Mouse (Mus musculus): ENCODE measurements around the gene Lgr4. TPM values are rescaled to one million over a fixed set of nuclear protein-coding genes. Genes with fewer than 3 reads are reported as not detected.

Lgr4 gene
- polyA plus RNA-seq, 1 experiment from 2014 or later, result 39.0 TPM

- no peak overlapping the region for H3K27ac ChIP-seq (ENCODE audit: low read length)
- no peaks in the 10 kb centered on the region for H3K9me3 ChIP-seq (ENCODE audit: control insufficient read depth, low read depth, low read length)
- H3K4me2 ChIP-seq (replicated peaks; ENCODE audit: low read depth, low read length), result no peak overlapping the region
- peak; percentile 43; the same call in 1 of the 2 replicates for ATAC-seq (ENCODE audit: insufficient number of reproducible peaks, insufficient read depth, low FRiP score, low read depth)
- H3K4me1 ChIP-seq (ENCODE audit: control insufficient read depth, insufficient read depth, low read length), result peaks cover 20% of the 10 kb centered on the region
- WGBS, result 83% methylated on average over 4 of the region's 4 CpGs
- no peak overlapping the region for H3K4me3 ChIP-seq (ENCODE audit: low read depth, low read length)
- H3K9ac ChIP-seq (replicated peaks; ENCODE audit: low read depth, low read length), result no peak overlapping the region
- H3K36me3 ChIP-seq (ENCODE audit: control insufficient read depth, insufficient read depth, low read length), result no peaks in the 10 kb centered on the region
- no peaks in the 10 kb centered on the region for H3K27me3 ChIP-seq (ENCODE audit: control insufficient read depth, insufficient read depth, low read length)
These were observed 9.5 kb downstream of the Lgr4 start for GRCm38 (mm10) chr2:109926984-109927383.

- WGBS, result 84% methylated on average over 7 of the region's 7 CpGs
- peaks cover 25% of the 10 kb centered on the region for H3K4me1 ChIP-seq (ENCODE audit: control insufficient read depth, insufficient read depth, low read length)
- H3K4me3 ChIP-seq (ENCODE audit: low read depth, low read length), result no peak overlapping the region
- no peaks in the 10 kb centered on the region for H3K36me3 ChIP-seq (ENCODE audit: control insufficient read depth, insufficient read depth, low read length)
- H3K27ac ChIP-seq (ENCODE audit: low read length), result no peak overlapping the region
- no peaks in the 10 kb centered on the region for H3K27me3 ChIP-seq (ENCODE audit: control insufficient read depth, insufficient read depth, low read length)
- no peak overlapping the region for H3K9ac ChIP-seq (replicated peaks; ENCODE audit: low read depth, low read length)
- no peak for ATAC-seq (ENCODE audit: insufficient number of reproducible peaks, insufficient read depth, low FRiP score, low read depth)
- no peaks in the 10 kb centered on the region for H3K9me3 ChIP-seq (ENCODE audit: control insufficient read depth, low read depth, low read length)
- no peak overlapping the region for H3K4me2 ChIP-seq (replicated peaks; ENCODE audit: low read depth, low read length)
These were observed 10.0 kb downstream of the Lgr4 start for GRCm38 (mm10) chr2:109927446-109927845.

GRCm38 (mm10) chr2:109927876-109928275 lies 10.4 kb downstream of the Lgr4 start:
- Histone ChIP-seq H3K4me2 (replicated peaks; ENCODE audit: low read depth, low read length) (no peak overlapping the region), H3K4me1 (ENCODE audit: control insufficient read depth, insufficient read depth, low read length) (peaks cover 29% of the 10 kb centered on the region), H3K4me3 (ENCODE audit: low read depth, low read length) (no peak overlapping the region), H3K36me3 (ENCODE audit: control insufficient read depth, insufficient read depth, low read length) (no peaks in the 10 kb centered on the region), H3K27ac (ENCODE audit: low read length) (no peak overlapping the region; the same call in 1 of the 2 replicates), H3K9ac (replicated peaks; ENCODE audit: low read depth, low read length) (no peak overlapping the region), H3K9me3 (ENCODE audit: control insufficient read depth, low read depth, low read length) (no peaks in the 10 kb centered on the region), H3K27me3 (ENCODE audit: control insufficient read depth, insufficient read depth, low read length) (no peaks in the 10 kb centered on the region)
- no peak for ATAC-seq (ENCODE audit: insufficient number of reproducible peaks, insufficient read depth, low FRiP score, low read depth)

GRCm38 (mm10) chr2:109928791-109929190 lies 11.3 kb downstream of the Lgr4 start:
- Histone ChIP-seq H3K27ac (ENCODE audit: low read length) (no peak overlapping the region; the same call in 1 of the 2 replicates), H3K4me3 (ENCODE audit: low read depth, low read length) (no peak overlapping the region), H3K36me3 (ENCODE audit: control insufficient read depth, insufficient read depth, low read length) (no peaks in the 10 kb centered on the region; the same call in 1 of the 2 replicates), H3K9ac (replicated peaks; ENCODE audit: low read depth, low read length) (no peak overlapping the region), H3K27me3 (ENCODE audit: control insufficient read depth, insufficient read depth, low read length) (no peaks in the 10 kb centered on the region), H3K9me3 (ENCODE audit: control insufficient read depth, low read depth, low read length) (no peaks in the 10 kb centered on the region), H3K4me1 (ENCODE audit: control insufficient read depth, insufficient read depth, low read length) (peaks cover 38% of the 10 kb centered on the region), H3K4me2 (replicated peaks; ENCODE audit: low read depth, low read length) (0 out of 2 replicates have a peak overlapping the region, but pooled peaks have one; percentile 1)
- 23% methylated on average over 4 of the region's 4 CpGs for WGBS
- ATAC-seq (ENCODE audit: insufficient number of reproducible peaks, insufficient read depth, low FRiP score, low read depth), result peak; percentile 30; the same call in 1 of the 2 replicates

- ATAC-seq (ENCODE audit: insufficient number of reproducible peaks, insufficient read depth, low FRiP score, low read depth), result no peak
- Histone ChIP-seq H3K4me1 (ENCODE audit: control insufficient read depth, insufficient read depth, low read length) (peaks cover 41% of the 10 kb centered on the region), H3K9me3 (ENCODE audit: control insufficient read depth, low read depth, low read length) (no peaks in the 10 kb centered on the region), H3K9ac (replicated peaks; ENCODE audit: low read depth, low read length) (no peak overlapping the region), H3K27me3 (ENCODE audit: control insufficient read depth, insufficient read depth, low read length) (no peaks in the 10 kb centered on the region), H3K4me3 (ENCODE audit: low read depth, low read length) (no peak overlapping the region), H3K36me3 (ENCODE audit: control insufficient read depth, insufficient read depth, low read length) (no peaks in the 10 kb centered on the region; the same call in 1 of the 2 replicates), H3K4me2 (replicated peaks; ENCODE audit: low read depth, low read length) (0 out of 2 replicates have a peak overlapping the region, but pooled peaks have one; percentile 1), H3K27ac (ENCODE audit: low read length) (peak overlapping the region; percentile 22; the same call in 1 of the 2 replicates)
- 36% methylated on average over 3 of the region's 3 CpGs for WGBS
These were observed 11.8 kb downstream of the Lgr4 start for GRCm38 (mm10) chr2:109929256-109929655.

- H3K9me3 ChIP-seq (ENCODE audit: control insufficient read depth, low read depth, low read length), result no peaks in the 10 kb centered on the region
- H3K4me1 ChIP-seq (ENCODE audit: control insufficient read depth, insufficient read depth, low read length), result peaks cover 41% of the 10 kb centered on the region
- H3K27me3 ChIP-seq (ENCODE audit: control insufficient read depth, insufficient read depth, low read length), result no peaks in the 10 kb centered on the region
- H3K36me3 ChIP-seq (ENCODE audit: control insufficient read depth, insufficient read depth, low read length), result no peaks in the 10 kb centered on the region; the same call in 1 of the 2 replicates
- no peak overlapping the region for H3K4me3 ChIP-seq (ENCODE audit: low read depth, low read length)
- H3K4me2 ChIP-seq (replicated peaks; ENCODE audit: low read depth, low read length), result no peak overlapping the region
- no peak overlapping the region for H3K27ac ChIP-seq (ENCODE audit: low read length)
- 91% methylated on average over 5 of the region's 5 CpGs for WGBS
- no peak overlapping the region for H3K9ac ChIP-seq (replicated peaks; ENCODE audit: low read depth, low read length)
- no peak for ATAC-seq (ENCODE audit: insufficient number of reproducible peaks, insufficient read depth, low FRiP score, low read depth)
These were observed 12.9 kb downstream of the Lgr4 start for GRCm38 (mm10) chr2:109930366-109930765.

GRCm38 (mm10) chr2:109930771-109931170 lies 13.3 kb downstream of the Lgr4 start:
- H3K4me3 ChIP-seq (ENCODE audit: low read depth, low read length), result no peak overlapping the region
- no peaks in the 10 kb centered on the region for H3K27me3 ChIP-seq (ENCODE audit: control insufficient read depth, insufficient read depth, low read length)
- H3K4me1 ChIP-seq (ENCODE audit: control insufficient read depth, insufficient read depth, low read length), result peaks cover 43% of the 10 kb centered on the region
- H3K36me3 ChIP-seq (ENCODE audit: control insufficient read depth, insufficient read depth, low read length), result no peaks in the 10 kb centered on the region; the same call in 1 of the 2 replicates
- H3K9ac ChIP-seq (replicated peaks; ENCODE audit: low read depth, low read length), result no peak overlapping the region
- no peaks in the 10 kb centered on the region for H3K9me3 ChIP-seq (ENCODE audit: control insufficient read depth, low read depth, low read length)
- no peak overlapping the region for H3K4me2 ChIP-seq (replicated peaks; ENCODE audit: low read depth, low read length)
- ATAC-seq (ENCODE audit: insufficient number of reproducible peaks, insufficient read depth, low FRiP score, low read depth), result no peak
- H3K27ac ChIP-seq (ENCODE audit: low read length), result no peak overlapping the region
- 94% methylated on average over 4 of the region's 4 CpGs for WGBS

GRCm38 (mm10) chr2:109931978-109932780 lies 14.7 kb downstream of the Lgr4 start:
- H3K9ac ChIP-seq (replicated peaks; ENCODE audit: low read depth, low read length), result no peak overlapping the region
- H3K4me1 ChIP-seq (ENCODE audit: control insufficient read depth, insufficient read depth, low read length), result peaks cover 48% of the 10 kb centered on the region
- H3K27me3 ChIP-seq (ENCODE audit: control insufficient read depth, insufficient read depth, low read length), result no peaks in the 10 kb centered on the region
- WGBS, result 34% methylated on average over 13 of the region's 13 CpGs
- H3K4me3 ChIP-seq (ENCODE audit: low read depth, low read length), result no peak overlapping the region
- H3K9me3 ChIP-seq (ENCODE audit: control insufficient read depth, low read depth, low read length), result no peaks in the 10 kb centered on the region
- H3K4me2 ChIP-seq (replicated peaks; ENCODE audit: low read depth, low read length), result peak overlapping the region; percentile 13
- H3K36me3 ChIP-seq (ENCODE audit: control insufficient read depth, insufficient read depth, low read length), result no peaks in the 10 kb centered on the region; the same call in 1 of the 2 replicates
- ATAC-seq (ENCODE audit: insufficient number of reproducible peaks, insufficient read depth, low FRiP score, low read depth), result peak; percentile 73
- H3K27ac ChIP-seq (ENCODE audit: low read length), result peak overlapping the region; percentile 66; the same call in 1 of the 2 replicates

All from stomach, embryonic 14.5 days (tissue).